Mouse (Mus musculus) cerebellum, adult 18-20 months (tissue): ENCODE measurements around the gene Ccdc62.

Experiments used
- DNase-seq, 2 experiments: peaks; one replicate each; pipeline ENCODE4 v3.0.0; 2021

Ccdc62 gene

GRCm38 (mm10) chr5:123938479-123938878 is 8.0 kb downstream of the Ccdc62 start:
- DNase-seq, result no peak

GRCm38 (mm10) chr5:123946546-123946945 is 16.1 kb downstream of the Ccdc62 start:
- no peak for DNase-seq

- peak; percentile 23 to 41 for DNase-seq
These were observed 16.7 kb downstream of the Ccdc62 start for GRCm38 (mm10) chr5:123947041-123947761.

GRCm38 (mm10) chr5:123952365-123953045 is 22.0 kb downstream of the Ccdc62 start:
- DNase-seq, result no peak

- DNase-seq, result no peak
These were observed 26.7 kb downstream of the Ccdc62 start for GRCm38 (mm10) chr5:123957213-123957612.

- DNase-seq, result no peak
These were observed 28.5 kb downstream of the Ccdc62 start for GRCm38 (mm10) chr5:123959018-123959417.

GRCm38 (mm10) chr5:123960129-123960528 is 29.6 kb downstream of the Ccdc62 start:
- DNase-seq, result no peak

- DNase-seq, result no peak
These were observed 30.6 kb downstream of the Ccdc62 start for GRCm38 (mm10) chr5:123961046-123961445.

- DNase-seq, result no peak
These were observed 33.7 kb downstream of the Ccdc62 start for GRCm38 (mm10) chr5:123964208-123964607.

- no peak for DNase-seq
These were observed 36.3 kb downstream of the Ccdc62 start for GRCm38 (mm10) chr5:123966759-123967158.

- no peak for DNase-seq
These were observed 38.0 kb downstream of the Ccdc62 start for GRCm38 (mm10) chr5:123968468-123968867.

GRCm38 (mm10) chr5:123969216-123969615 is 38.7 kb downstream of the Ccdc62 start:
- DNase-seq, result no peak

- DNase-seq, result no peak
These were observed 40.1 kb downstream of the Ccdc62 start for GRCm38 (mm10) chr5:123970576-123970975.

- no peak for DNase-seq
These were observed 42.0 kb downstream of the Ccdc62 start for GRCm38 (mm10) chr5:123972453-123972852.

GRCm38 (mm10) chr5:123973299-123974178 is 43.1 kb downstream of the Ccdc62 start, which contains the start of gene Hip1r:
Gene Hip1r, plus strand, starts transcription at chr5:123973628.
- peak; percentile 83 to 88 for DNase-seq

GRCm38 (mm10) chr5:123974179-123974485 is 43.7 kb downstream of the Ccdc62 start:
- no peak for DNase-seq

GRCm38 (mm10) chr5:123974616-123975111 is 44.2 kb downstream of the Ccdc62 start:
- DNase-seq, result no peak

- DNase-seq, result no peak
These were observed 45.2 kb downstream of the Ccdc62 start for GRCm38 (mm10) chr5:123975668-123976180.

- DNase-seq, result no peak
These were observed 46.8 kb downstream of the Ccdc62 start for GRCm38 (mm10) chr5:123977231-123977630.

- DNase-seq, result peak in 1 of 2 experiments; percentile 2
These were observed 47.7 kb downstream of the Ccdc62 start for GRCm38 (mm10) chr5:123978131-123978530.

- DNase-seq, result peak in 1 of 2 experiments; percentile 23
These were observed 48.9 kb downstream of the Ccdc62 start for GRCm38 (mm10) chr5:123979221-123979979.

- DNase-seq, result peak in 1 of 2 experiments; percentile 6
These were observed 49.5 kb downstream of the Ccdc62 start for GRCm38 (mm10) chr5:123979980-123980369.
